Mouse (Mus musculus): ENCODE results near the gene Slc18b1.
"Not testable (repeated sequence)": the region's sequence is repeated elsewhere in the genome, so short reads cannot be mapped to it uniquely, and the experiment has no call there.

The Slc18b1 gene

GRCm38 (mm10) chr10:23796551-23797503 is at the start of gene Slc18b1:
Gene Slc18b1, plus strand, starts transcription at chr10:23796986.
- DNase-seq: peak; percentile 45

- no peak for DNase-seq
These were observed 42.6 kb upstream of the Slc18b1 start for GRCm38 (mm10) chr10:23754166-23754565.

- no peak for DNase-seq
These were observed 19.4 kb upstream of the Slc18b1 start for GRCm38 (mm10) chr10:23777288-23777945.

- DNase-seq: no peak
These were observed 16.1 kb upstream of the Slc18b1 start for GRCm38 (mm10) chr10:23780539-23781275.

- DNase-seq: no peak
These were observed 14.7 kb upstream of the Slc18b1 start for GRCm38 (mm10) chr10:23781760-23782735.

- DNase-seq: no peak
These were observed 13.8 kb upstream of the Slc18b1 start for GRCm38 (mm10) chr10:23782855-23783492.

GRCm38 (mm10) chr10:23783493-23783884 is 13.3 kb upstream of the Slc18b1 start:
- DNase-seq: no peak

- DNase-seq: no peak
These were observed 12.7 kb upstream of the Slc18b1 start for GRCm38 (mm10) chr10:23784121-23784520.

GRCm38 (mm10) chr10:23785599-23785998 is 11.2 kb upstream of the Slc18b1 start:
- not testable (repeated sequence) for DNase-seq

GRCm38 (mm10) chr10:23786040-23786439 is 10.7 kb upstream of the Slc18b1 start:
- no peak for DNase-seq

- DNase-seq: not testable (repeated sequence)
These were observed 10.2 kb upstream of the Slc18b1 start for GRCm38 (mm10) chr10:23786631-23787038.

- DNase-seq: peak; percentile 98
These were observed 9.5 kb upstream of the Slc18b1 start, which contains the start of gene Rps12 for GRCm38 (mm10) chr10:23787062-23787821. Gene Rps12, minus strand, starts transcription at chr10:23787275.

- DNase-seq: no peak
These were observed 8.7 kb upstream of the Slc18b1 start for GRCm38 (mm10) chr10:23788056-23788600.

GRCm38 (mm10) chr10:23795871-23796520 is 790 bp upstream of the Slc18b1 start:
- DNase-seq: no peak

GRCm38 (mm10) chr10:23797606-23798005 is 820 bp downstream of the Slc18b1 start:
- no peak for DNase-seq

- no peak for DNase-seq
These were observed 1.4 kb downstream of the Slc18b1 start for GRCm38 (mm10) chr10:23798142-23798541.

- DNase-seq: no peak
These were observed 3.1 kb downstream of the Slc18b1 start for GRCm38 (mm10) chr10:23799933-23800332.

- no peak for DNase-seq
These were observed 6.1 kb downstream of the Slc18b1 start for GRCm38 (mm10) chr10:23802911-23803310.

- no peak for DNase-seq
These were observed 7.9 kb downstream of the Slc18b1 start for GRCm38 (mm10) chr10:23804665-23805064.

- no peak for DNase-seq
These were observed 9.4 kb downstream of the Slc18b1 start for GRCm38 (mm10) chr10:23806201-23806600.
